Mouse (Mus musculus) testis, adult 2 months (tissue): Measurements from ENCODE around the gene Fas.

ENCODE experiments used
- CTCF ChIP-seq: fragments of 200-500 bp; IDR thresholded peaks from 2 replicates; pipeline ENCODE4 v1.5.1; 2012; ENCODE audit warnings: low read depth, mild to moderate bottlenecking, inconsistent platforms, low read length, moderate library complexity; ENCODE audit not compliant: control insufficient read depth, insufficient read depth, insufficient replicate concordance
- POLR2A ChIP-seq: fragments of 200-500 bp; IDR thresholded peaks from 2 replicates; pipeline ENCODE4 v1.6.1; 2012; ENCODE audit warnings: low read depth, mild to moderate bottlenecking, inconsistent platforms, low read length, moderate library complexity; ENCODE audit not compliant: control insufficient read depth

- TF ChIP-seq POLR2A (no peak), CTCF (no peak)
Measured at GRCm38 (mm10) chr19:34292701-34293100, 2.2 kb downstream of the Fas start.
